Mouse (Mus musculus) forebrain, postnatal 0 days (tissue): ENCODE measurements around the gene Chrm2. TPM values are rescaled to one million over a fixed set of nuclear protein-coding genes. Genes with fewer than 3 reads are reported as not detected.

Source experiments
- ATAC-seq: fragments of 200-750 bp; cut with Nextera tagmentation; 2 replicates; pipeline ENCODE4 v1.8.0; 2017; ENCODE audit warnings: mild to moderate bottlenecking, moderate library complexity
- DNase-seq: peaks from one replicate; pipeline ENCODE4 v3.0.0-alpha.2; 2015
- H3K27ac ChIP-seq: fragments of 300-500 bp; sonication (generic); 2 replicates; pipeline ENCODE4 v1.5.1; 2014; ENCODE audit warnings: low read depth, mild to moderate bottlenecking, antibody characterized with exemption, low read length, moderate library complexity, mixed read lengths
- H3K27me3 ChIP-seq: fragments of 300-500 bp; sonication (generic); 2 replicates; pipeline ENCODE4 v1.6.1; 2014; ENCODE audit warnings: mild to moderate bottlenecking, low read length, mixed read lengths; ENCODE audit not compliant: insufficient read depth
- H3K36me3 ChIP-seq: fragments of 300-500 bp; sonication (generic); 2 replicates; pipeline ENCODE4 v1.6.1; 2014; ENCODE audit warnings: mild to moderate bottlenecking, moderate library complexity; ENCODE audit not compliant: insufficient read depth
- H3K4me1 ChIP-seq: fragments of 300-500 bp; sonication (generic); 2 replicates; pipeline ENCODE4 v1.6.1; 2014; ENCODE audit warnings: antibody characterized with exemption; ENCODE audit not compliant: insufficient read depth
- H3K4me2 ChIP-seq: fragments of 300-500 bp; sonication (generic); 2 replicates; pipeline ENCODE4 v1.6.1; 2014; ENCODE audit warnings: low read depth, mild to moderate bottlenecking, moderate library complexity
- H3K4me3 ChIP-seq: fragments of 300-500 bp; sonication (generic); 2 replicates; pipeline ENCODE4 v1.5.1; 2014; ENCODE audit warnings: low read depth, low read length, mixed read lengths
- H3K9ac ChIP-seq: fragments of 300-500 bp; sonication (generic); 2 replicates; pipeline ENCODE4 v1.6.1; 2014; ENCODE audit warnings: mild to moderate bottlenecking
- H3K9me3 ChIP-seq: fragments of 300-500 bp; sonication (generic); 2 replicates; pipeline ENCODE4 v1.6.1; 2016; ENCODE audit warnings: low read length
- CTCF ChIP-seq: sonication (generic); IDR thresholded peaks from 2 replicates; pipeline ENCODE4 v1.5.1; 2016; ENCODE audit warnings: antibody characterized with exemption, control low read depth, low read depth
- WGBS: fragments of 180-500 bp; shearing (Covaris S2); extraction: QIAGEN DNeasy Blood & Tissue Kit; methylation state at CpG from one replicate; pipeline ENCODE4 v1.1.7; 2014; 5-methylcytosine and 5-hydroxymethylcytosine counted together
- polyA plus RNA-seq: library from polyadenylated mRNA; unstranded; fragments of >200 nt; fragmentation: Nextera tagmentation; extraction: Ambion mirVana; gene quantifications from 2 replicates; pipeline ENCODE4 v1.2.1, GENCODE M21; 2015
- total RNA-seq: library from RNA; depleted of rRNA; stranded (reverse); fragments of >200 nt; gene quantifications from 2 replicates; pipeline ENCODE4 v1.2.3, GENCODE M21; 2014

Chrm2 gene
- total and polyA plus RNA-seq, 2 experiments from 2014 or later: 2.7 to 9.7 TPM

DNA sequence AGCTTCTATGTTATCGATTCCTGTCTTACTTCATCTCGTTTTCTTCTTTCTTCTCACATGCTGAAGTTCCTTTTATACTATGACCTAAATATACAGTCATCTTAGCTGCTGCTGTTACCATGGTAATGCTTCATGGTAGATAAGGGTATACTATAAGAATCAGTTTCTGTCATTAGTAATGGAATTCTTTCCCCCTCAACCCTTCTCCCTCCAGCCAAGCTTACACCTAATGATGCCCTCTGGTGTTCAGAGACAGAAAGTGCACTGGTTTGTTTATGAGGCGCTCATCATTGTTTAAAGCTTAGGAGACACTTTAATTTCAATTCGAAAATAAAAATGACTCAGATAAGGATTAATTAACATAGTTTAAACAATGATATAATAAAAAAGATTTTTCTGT lies 5.8 kb downstream of the Chrm2 start:
- no peak overlapping the region for H3K4me2 ChIP-seq
- H3K4me1 ChIP-seq: 0 out of 2 replicates have a peak, but pooled peaks cover 6% of the 10 kb centered on the region
- peak; percentile 48 for ATAC-seq
- H3K4me3 ChIP-seq: no peak overlapping the region
- H3K9ac ChIP-seq: no peak overlapping the region
- no peaks in the 10 kb centered on the region for H3K9me3 ChIP-seq
- 49% methylated on average over 4 of the region's 4 CpGs for WGBS
- TF ChIP-seq CTCF: peak; percentile 67
- H3K27ac ChIP-seq: no peak overlapping the region
- DNase-seq: peak; percentile 47
- no peaks in the 10 kb centered on the region; the same call in 1 of the 2 replicates for H3K27me3 ChIP-seq
- H3K36me3 ChIP-seq: no peaks in the 10 kb centered on the region

DNA sequence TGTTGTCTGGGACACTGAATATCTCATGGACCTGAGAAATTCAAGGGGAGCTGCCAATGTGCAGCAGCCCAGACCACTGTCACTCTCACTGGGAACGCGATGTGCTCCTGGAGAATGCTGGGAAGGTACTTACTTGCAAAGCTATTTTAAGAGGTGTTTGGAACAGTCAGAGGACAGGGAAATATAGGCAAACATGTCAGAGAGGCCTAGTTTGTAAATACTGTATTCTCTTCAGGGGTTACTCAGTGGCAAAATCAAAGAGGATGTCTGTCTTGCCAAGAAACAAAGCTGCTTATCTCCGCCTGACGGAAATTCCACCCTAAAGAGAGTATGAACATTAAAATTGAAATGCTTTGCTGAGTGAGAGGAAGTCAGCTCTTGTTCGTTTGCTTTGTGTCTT lies 17.3 kb downstream of the Chrm2 start:
- 64% methylated on average over 5 of the region's 5 CpGs for WGBS
- ATAC-seq: no peak

DNA sequence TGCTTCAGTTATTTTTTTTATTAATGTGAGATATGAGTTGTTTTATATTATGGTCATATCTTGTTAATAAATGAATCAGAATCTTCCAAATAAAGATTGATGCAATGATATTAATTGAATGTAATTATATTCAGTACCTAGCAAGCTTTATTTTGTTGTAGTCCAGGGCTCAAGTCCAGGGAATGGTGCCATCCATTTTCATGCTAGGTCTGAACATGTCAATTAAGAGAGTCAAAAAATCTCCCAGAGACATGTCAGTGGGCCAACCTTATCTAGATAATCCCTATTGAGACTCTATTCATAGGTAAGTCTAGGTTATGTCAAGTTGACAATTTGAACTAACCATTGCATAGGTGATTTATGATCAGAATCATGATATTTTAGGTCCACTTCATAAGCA lies 21.1 kb downstream of the Chrm2 start:
- ATAC-seq: no peak
- DNase-seq: no peak

More for the DNA sequence above, 17.3 kb downstream of the Chrm2 start:
- Histone ChIP-seq H3K27me3 (no peaks in the 10 kb centered on the region), H3K4me1 (no peaks in the 10 kb centered on the region), H3K4me2 (no peak overlapping the region), H3K27ac (no peak overlapping the region), H3K36me3 (no peaks in the 10 kb centered on the region), H3K9me3 (no peaks in the 10 kb centered on the region), H3K4me3 (no peak overlapping the region), H3K9ac (no peak overlapping the region)
- TF ChIP-seq CTCF: no peak
- DNase-seq: no peak

DNA sequence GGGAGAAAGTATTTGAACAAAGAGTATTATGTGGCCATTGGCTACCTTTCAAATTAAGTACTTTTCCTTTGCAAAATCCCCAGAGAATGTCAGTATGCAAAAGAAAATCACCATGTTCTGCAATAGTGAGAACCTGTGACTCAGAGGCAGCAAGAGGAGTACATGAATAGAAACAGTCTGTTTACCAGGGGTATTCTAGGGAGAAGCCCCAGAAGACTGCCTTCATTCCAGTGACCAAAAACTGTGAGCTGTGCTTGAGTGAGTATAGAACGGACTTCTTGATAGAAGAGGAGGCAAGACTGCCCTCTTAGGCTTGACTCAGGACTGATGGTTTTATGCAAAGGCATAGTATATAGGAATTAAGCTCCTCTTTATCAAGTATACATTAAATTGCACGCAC lies 22.2 kb downstream of the Chrm2 start:
- ATAC-seq: no peak
- Histone ChIP-seq H3K4me3 (no peak overlapping the region), H3K9me3 (no peaks in the 10 kb centered on the region), H3K9ac (no peak overlapping the region), H3K36me3 (no peaks in the 10 kb centered on the region), H3K27ac (no peak overlapping the region), H3K4me1 (no peaks in the 10 kb centered on the region), H3K27me3 (no peaks in the 10 kb centered on the region), H3K4me2 (no peak overlapping the region)
- no peak for DNase-seq
- TF ChIP-seq CTCF: no peak
- 86% methylated on average over 2 of the region's 2 CpGs for WGBS

More for the DNA sequence above, 21.1 kb downstream of the Chrm2 start:
- H3K27me3 ChIP-seq: no peaks in the 10 kb centered on the region
- H3K4me2 ChIP-seq: no peak overlapping the region
- no peak for TF ChIP-seq CTCF
- H3K4me3 ChIP-seq: no peak overlapping the region
- no peak overlapping the region for H3K9ac ChIP-seq
- H3K27ac ChIP-seq: no peak overlapping the region
- no peaks in the 10 kb centered on the region for H3K9me3 ChIP-seq
- H3K36me3 ChIP-seq: no peaks in the 10 kb centered on the region
- no peaks in the 10 kb centered on the region for H3K4me1 ChIP-seq

DNA sequence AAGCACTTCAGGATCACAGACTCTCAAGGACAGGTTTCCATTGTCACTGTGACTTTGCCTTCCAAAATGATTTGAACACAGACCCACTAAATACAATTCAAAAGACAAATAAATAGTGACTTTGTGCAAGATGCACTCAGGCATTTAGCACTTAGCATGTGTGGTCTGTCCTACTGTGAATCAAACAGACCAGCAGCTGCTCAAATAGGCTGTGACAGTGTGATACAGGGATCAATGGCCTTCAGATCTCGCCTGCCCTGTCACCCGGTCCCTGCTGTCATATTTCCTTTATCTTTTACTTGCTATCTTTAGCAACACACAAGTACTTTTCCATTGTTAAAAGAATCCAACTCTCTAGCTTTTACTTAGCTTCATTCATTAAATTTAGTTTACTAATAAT lies 31.8 kb downstream of the Chrm2 start:
- TF ChIP-seq CTCF: no peak
- Histone ChIP-seq H3K4me1 (no peaks in the 10 kb centered on the region), H3K4me2 (no peak overlapping the region), H3K9me3 (no peaks in the 10 kb centered on the region), H3K36me3 (no peaks in the 10 kb centered on the region), H3K4me3 (no peak overlapping the region), H3K27me3 (no peaks in the 10 kb centered on the region), H3K9ac (no peak overlapping the region), H3K27ac (no peak overlapping the region)
- 58% methylated on average over 2 of the region's 2 CpGs for WGBS
- DNase-seq: no peak
- no peak for ATAC-seq

DNA sequence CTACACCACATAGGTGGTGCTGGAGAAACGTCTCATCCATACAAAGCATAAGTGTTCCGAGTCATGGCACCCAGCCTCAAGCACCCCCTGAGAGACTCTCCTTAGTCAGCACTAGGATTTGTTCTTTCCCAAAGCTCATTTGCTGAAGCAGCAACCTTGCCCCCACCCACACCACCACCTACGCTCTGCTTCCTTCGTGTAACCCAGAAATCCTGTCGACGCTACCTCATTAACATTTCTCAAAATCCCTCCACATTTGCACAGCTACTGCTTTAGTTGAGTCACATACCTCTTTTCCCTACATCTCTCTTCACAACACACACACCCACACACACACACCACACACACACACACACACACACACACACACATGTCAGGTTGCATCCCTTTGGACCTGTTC lies 50.1 kb downstream of the Chrm2 start:
- H3K27ac ChIP-seq: no peak overlapping the region
- no peak for TF ChIP-seq CTCF
- no peaks in the 10 kb centered on the region for H3K4me1 ChIP-seq
- DNase-seq (no peak), ATAC-seq (no peak)
- no peaks in the 10 kb centered on the region for H3K36me3 ChIP-seq
- 90% methylated on average over 6 of the region's 6 CpGs for WGBS
- H3K4me3 ChIP-seq: no peak overlapping the region
- no peaks in the 10 kb centered on the region for H3K27me3 ChIP-seq
- H3K9me3 ChIP-seq: no peaks in the 10 kb centered on the region
- no peak overlapping the region for H3K9ac ChIP-seq
- H3K4me2 ChIP-seq: no peak overlapping the region

DNA sequence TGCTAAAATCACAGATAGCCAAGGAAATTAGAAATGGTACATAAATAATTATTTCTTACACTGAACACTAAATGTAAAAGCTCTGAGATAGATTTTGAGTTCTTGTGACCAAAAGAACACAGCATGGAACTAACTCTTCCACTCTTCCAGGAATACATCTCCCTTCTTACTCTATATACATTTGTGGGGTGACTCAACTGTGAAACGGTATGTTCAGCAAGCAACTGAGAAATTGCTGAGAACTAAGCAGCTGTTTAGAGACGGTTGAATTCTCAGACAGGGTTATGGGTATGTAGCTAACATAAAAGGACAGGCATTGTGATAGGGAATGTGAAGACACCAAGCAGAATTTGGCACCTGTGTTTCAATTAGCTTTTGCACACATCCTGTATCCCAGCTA lies 51.3 kb downstream of the Chrm2 start:
- ATAC-seq (no peak), DNase-seq (no peak)
- WGBS: 81% methylated on average over 2 of the region's 2 CpGs
- H3K4me1 ChIP-seq: no peaks in the 10 kb centered on the region
- no peak overlapping the region for H3K9ac ChIP-seq
- H3K27me3 ChIP-seq: no peaks in the 10 kb centered on the region
- no peaks in the 10 kb centered on the region for H3K36me3 ChIP-seq
- H3K27ac ChIP-seq: no peak overlapping the region
- no peak overlapping the region for H3K4me2 ChIP-seq
- TF ChIP-seq CTCF: no peak
- H3K9me3 ChIP-seq: no peaks in the 10 kb centered on the region
- H3K4me3 ChIP-seq: no peak overlapping the region

DNA sequence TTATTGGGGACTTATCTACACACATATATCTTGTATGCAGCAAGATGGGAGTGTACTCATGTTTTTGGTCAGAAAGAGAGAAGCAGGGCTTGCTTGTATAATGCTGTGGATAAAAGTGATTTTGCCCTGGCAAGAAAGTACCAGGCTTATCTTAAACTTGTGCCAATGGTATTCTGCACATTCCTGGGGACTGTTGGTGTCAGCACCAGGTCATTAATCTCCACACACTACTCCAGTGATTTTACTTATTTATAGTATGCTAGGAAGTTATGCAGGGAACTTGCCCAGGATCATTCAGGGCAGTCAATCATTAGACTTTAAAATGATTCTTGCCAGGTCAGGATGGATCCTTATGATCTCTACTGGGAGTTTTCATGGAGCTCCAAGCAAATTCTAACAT lies 63.6 kb downstream of the Chrm2 start:
- H3K27ac ChIP-seq: no peak overlapping the region
- H3K4me1 ChIP-seq: no peaks in the 10 kb centered on the region
- H3K9ac ChIP-seq: no peak overlapping the region
- no peak overlapping the region for H3K4me2 ChIP-seq
- TF ChIP-seq CTCF: no peak
- no peaks in the 10 kb centered on the region for H3K9me3 ChIP-seq
- ATAC-seq (no peak), DNase-seq (no peak)
- no peak overlapping the region for H3K4me3 ChIP-seq
- H3K36me3 ChIP-seq: no peaks in the 10 kb centered on the region
- no peaks in the 10 kb centered on the region for H3K27me3 ChIP-seq
